Mouse (Mus musculus): ENCODE measurements around the gene Metap1.
"Not testable (repeated sequence)": the region's sequence is repeated elsewhere in the genome, so short reads cannot be mapped to it uniquely, and the experiment has no call there.

Metap1 gene

GRCm38 (mm10) chr3:138499854-138500740 is 10.8 kb upstream of the Metap1 start:
- DNase-seq, result no peak

- DNase-seq, result no peak
Measured at GRCm38 (mm10) chr3:138498731-138499130, 9.4 kb upstream of the Metap1 start.

- DNase-seq, result no peak
Measured at GRCm38 (mm10) chr3:138495166-138496145, 6.1 kb upstream of the Metap1 start.

GRCm38 (mm10) chr3:138494565-138494964 is 5.2 kb upstream of the Metap1 start:
- no peak for DNase-seq

GRCm38 (mm10) chr3:138493668-138494067 is 4.4 kb upstream of the Metap1 start:
- DNase-seq, result no peak

GRCm38 (mm10) chr3:138490034-138490337 is 671 bp upstream of the Metap1 start:
- DNase-seq, result no peak

- DNase-seq, result peak; percentile 65
Measured at GRCm38 (mm10) chr3:138488584-138489326, 560 bp downstream of the Metap1 start.

- DNase-seq, result no peak
Measured at GRCm38 (mm10) chr3:138483240-138483639, 6.1 kb downstream of the Metap1 start.

GRCm38 (mm10) chr3:138481526-138482284 is 7.6 kb downstream of the Metap1 start:
- peak; percentile 25 for DNase-seq

- DNase-seq, result no peak
Measured at GRCm38 (mm10) chr3:138479489-138479888, 9.8 kb downstream of the Metap1 start.

- DNase-seq, result no peak
Measured at GRCm38 (mm10) chr3:138471066-138471465, 18.2 kb downstream of the Metap1 start.

- not testable (repeated sequence) for DNase-seq
Measured at GRCm38 (mm10) chr3:138466656-138467055, 22.7 kb downstream of the Metap1 start.

- DNase-seq, result no peak
Measured at GRCm38 (mm10) chr3:138464573-138465147, 24.7 kb downstream of the Metap1 start.

GRCm38 (mm10) chr3:138463807-138464206 is 25.5 kb downstream of the Metap1 start:
- DNase-seq, result no peak

- DNase-seq, result peak; percentile 57
Measured at GRCm38 (mm10) chr3:138463137-138463536, 26.2 kb downstream of the Metap1 start.

GRCm38 (mm10) chr3:138461832-138462231 is 27.5 kb downstream of the Metap1 start:
- DNase-seq, result no peak

- peak; percentile 30 for DNase-seq
Measured at GRCm38 (mm10) chr3:138460260-138460659, 29.1 kb downstream of the Metap1 start.

GRCm38 (mm10) chr3:138458441-138458840 is 30.9 kb downstream of the Metap1 start:
- no peak for DNase-seq

- no peak for DNase-seq
Measured at GRCm38 (mm10) chr3:138454711-138455435, 34.4 kb downstream of the Metap1 start.

- no peak for DNase-seq
Measured at GRCm38 (mm10) chr3:138454234-138454633, 35.1 kb downstream of the Metap1 start.

GRCm38 (mm10) chr3:138452169-138452568 is 37.1 kb downstream of the Metap1 start:
- DNase-seq, result no peak

All from kidney, postnatal 10 days (tissue).